Mouse (Mus musculus) limb, embryonic 12.5 days (tissue): ENCODE results near the gene Plekhf1. TPM values are rescaled to one million over a fixed set of nuclear protein-coding genes. Genes with fewer than 3 reads are reported as not detected.
A peak's percentile ranks its signal among the peaks of the same experiment; 100 is the strongest.

ENCODE experiments used
- ATAC-seq: fragments of 200-750 bp; cut with Nextera tagmentation; 2 replicates; pipeline ENCODE4 v1.8.0; 2017; ENCODE audit warnings: low read depth, moderate TSS enrichment; ENCODE audit not compliant: insufficient number of reproducible peaks, insufficient read depth, low FRiP score, low TSS enrichment
- H3K27ac ChIP-seq: fragments of 300-500 bp; sonication (generic); 2 replicates; pipeline ENCODE4 v1.5.1; 2016; ENCODE audit warnings: mild to moderate bottlenecking, moderate library complexity
- H3K27me3 ChIP-seq: fragments of 300-500 bp; sonication (generic); 2 replicates; pipeline ENCODE4 v1.6.1; 2016; ENCODE audit warnings: mild to moderate bottlenecking, moderate library complexity
- H3K36me3 ChIP-seq: fragments of 300-500 bp; sonication (generic); 2 replicates; pipeline ENCODE4 v1.6.1; 2016; ENCODE audit warnings: mild to moderate bottlenecking, moderate library complexity
- H3K4me1 ChIP-seq: fragments of 300-500 bp; sonication (generic); replicated peaks from 2 replicates; pipeline ENCODE4 v1.6.1; 2016
- H3K4me2 ChIP-seq: fragments of 300-500 bp; sonication (generic); 2 replicates; pipeline ENCODE4 v1.6.1; 2016; ENCODE audit warnings: mild to moderate bottlenecking, moderate library complexity
- H3K4me3 ChIP-seq: fragments of 300-500 bp; sonication (generic); replicated peaks from 2 replicates; pipeline ENCODE4 v1.5.1; 2016; ENCODE audit warnings: mild to moderate bottlenecking
- H3K9ac ChIP-seq: fragments of 300-500 bp; sonication (generic); replicated peaks from 2 replicates; pipeline ENCODE4 v1.6.1; 2016; ENCODE audit warnings: mild to moderate bottlenecking, moderate library complexity
- H3K9me3 ChIP-seq: fragments of 300-500 bp; sonication (generic); 2 replicates; pipeline ENCODE4 v1.6.1; 2016; ENCODE audit warnings: mild to moderate bottlenecking, moderate library complexity
- WGBS: fragments of 180-500 bp; shearing (Covaris S2); methylation state at CpG from one replicate; pipeline ENCODE4 v1.1.7; 2016; 5-methylcytosine and 5-hydroxymethylcytosine counted together
- polyA plus RNA-seq: library from polyadenylated mRNA; unstranded; fragments of >200 nt; fragmentation: Nextera tagmentation; extraction: Ambion mirVana; gene quantifications from 2 replicates; pipeline ENCODE4 v1.2.1, GENCODE M21; 2016

Gene Plekhf1
- polyA plus RNA-seq, 1 experiment from 2014 or later = 3.9 TPM

DNA sequence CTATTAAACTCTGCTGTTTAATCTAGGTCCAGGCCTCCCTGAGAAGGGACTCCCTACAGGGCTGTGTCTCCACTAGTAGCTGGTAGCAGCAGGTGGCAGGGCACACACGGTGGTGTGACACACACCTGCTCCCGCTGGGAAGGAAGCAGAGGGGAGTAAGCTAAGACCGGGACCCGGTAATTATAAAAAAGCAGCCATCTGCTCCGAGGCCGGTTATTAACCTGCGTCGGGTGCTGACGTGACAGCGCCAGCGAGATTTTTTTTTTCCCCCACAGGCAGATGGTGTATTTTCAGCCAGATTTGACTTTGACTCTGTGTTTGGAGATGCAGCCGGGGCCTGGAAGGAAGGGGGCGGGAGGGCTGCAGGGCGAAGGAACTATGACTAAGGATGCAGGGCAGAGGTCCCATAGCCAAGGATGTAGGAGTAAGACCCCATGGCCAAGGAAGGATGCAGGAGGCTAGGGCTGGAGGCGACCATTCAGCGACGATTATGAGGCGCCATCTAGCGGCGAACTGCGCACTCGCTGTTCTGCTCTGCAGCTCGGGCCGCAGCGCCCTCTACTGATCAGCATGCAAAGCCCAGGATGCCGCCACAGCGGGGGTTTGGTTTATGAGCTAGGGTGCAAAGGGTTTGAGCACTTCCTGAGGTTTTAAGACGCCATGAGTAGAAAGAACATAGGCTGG, 27.1 kb downstream of the Plekhf1 start:
- no peak overlapping the region for H3K27ac ChIP-seq
- peak overlapping the region; percentile 37; the same call in 1 of the 2 replicates for H3K9ac ChIP-seq
- peak; percentile 68 for ATAC-seq
- peak overlapping the region; percentile 22 for H3K4me3 ChIP-seq
- 2% methylated on average over 28 of the region's 28 CpGs for whole genome bisulfite sequencing
- H3K36me3 ChIP-seq = 0 out of 2 replicates have a peak, but pooled peaks cover 6% of the 10 kb centered on the region
- no peaks in the 10 kb centered on the region for H3K27me3 ChIP-seq
- peaks cover 5% of the 10 kb centered on the region; the same call in 1 of the 2 replicates for H3K4me1 ChIP-seq
- H3K4me2 ChIP-seq = peak overlapping the region; percentile 58
- H3K9me3 ChIP-seq = no peaks in the 10 kb centered on the region

DNA sequence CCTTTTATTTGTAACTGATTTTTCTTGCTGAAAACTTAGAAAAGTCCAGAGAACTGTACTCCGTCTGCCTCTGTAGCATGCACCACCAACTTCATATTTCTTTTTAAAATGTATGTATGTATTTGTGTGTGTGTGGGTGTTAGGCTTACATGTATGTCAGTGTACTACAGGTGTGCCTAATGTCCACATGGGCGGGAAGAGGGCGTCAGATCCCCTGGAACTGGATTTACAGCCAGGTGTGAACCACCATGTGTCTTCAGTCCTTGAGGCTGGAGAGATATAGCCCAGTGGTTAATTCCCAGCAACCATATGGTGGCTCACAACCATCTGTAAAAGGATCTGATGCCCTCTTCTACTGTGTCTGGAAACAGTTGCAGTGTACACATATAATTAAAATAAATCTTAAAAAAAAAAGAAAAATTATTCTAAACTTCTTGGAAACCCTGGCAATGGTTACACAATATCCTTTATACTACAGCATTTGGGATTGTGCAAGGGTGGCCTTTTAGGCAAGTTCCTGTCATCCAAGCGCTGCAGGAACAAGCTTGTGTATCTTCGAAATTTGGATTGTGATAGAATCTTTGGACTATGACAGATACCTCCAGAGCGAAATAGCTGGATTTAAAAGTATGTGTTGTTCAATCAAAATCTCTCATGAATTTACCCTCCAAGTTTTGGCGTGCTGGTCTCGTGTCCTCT, 27.8 kb downstream of the Plekhf1 start:
- no peaks in the 10 kb centered on the region for H3K9me3 ChIP-seq
- peaks cover 8% of the 10 kb centered on the region; the same call in 1 of the 2 replicates for H3K36me3 ChIP-seq
- H3K27ac ChIP-seq = no peak overlapping the region
- H3K4me2 ChIP-seq = peak overlapping the region; percentile 58
- 70% methylated on average over 8 of the region's 8 CpGs for WGBS
- peaks cover 5% of the 10 kb centered on the region; the same call in 1 of the 2 replicates for H3K4me1 ChIP-seq
- no peak overlapping the region for H3K9ac ChIP-seq
- no peak overlapping the region for H3K4me3 ChIP-seq
- ATAC-seq = no peak
- no peaks in the 10 kb centered on the region for H3K27me3 ChIP-seq

DNA sequence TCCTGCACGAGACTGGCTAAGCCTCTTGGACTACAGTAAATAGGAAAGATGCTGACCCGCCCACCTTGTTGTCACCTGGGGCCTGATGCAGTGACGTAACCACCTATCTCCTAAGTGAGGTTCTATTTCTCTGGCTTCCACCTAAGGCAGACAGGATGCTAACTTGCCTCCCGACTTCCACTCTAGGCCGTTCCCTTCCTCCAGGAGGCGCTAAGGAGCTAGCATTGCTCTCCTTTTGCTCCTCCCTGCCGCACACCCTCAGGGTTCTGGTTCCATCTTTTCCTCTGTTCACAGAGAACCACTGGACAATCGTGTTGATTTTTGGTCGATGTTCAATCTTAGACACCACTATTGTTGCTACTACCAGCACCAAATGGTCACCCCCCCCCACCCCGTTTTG, 36.2 kb downstream of the Plekhf1 start:
- no peak for ATAC-seq
- Histone ChIP-seq H3K4me1 (no peaks in the 10 kb centered on the region), H3K36me3 (peaks cover 36% of the 10 kb centered on the region), H3K9ac (no peak overlapping the region), H3K27ac (no peak overlapping the region), H3K9me3 (0 out of 2 replicates have a peak, but pooled peaks cover 3% of the 10 kb centered on the region), H3K4me2 (no peak overlapping the region), H3K27me3 (no peaks in the 10 kb centered on the region), H3K4me3 (no peak overlapping the region)
- 47% methylated on average over 10 of the region's 10 CpGs for WGBS

DNA sequence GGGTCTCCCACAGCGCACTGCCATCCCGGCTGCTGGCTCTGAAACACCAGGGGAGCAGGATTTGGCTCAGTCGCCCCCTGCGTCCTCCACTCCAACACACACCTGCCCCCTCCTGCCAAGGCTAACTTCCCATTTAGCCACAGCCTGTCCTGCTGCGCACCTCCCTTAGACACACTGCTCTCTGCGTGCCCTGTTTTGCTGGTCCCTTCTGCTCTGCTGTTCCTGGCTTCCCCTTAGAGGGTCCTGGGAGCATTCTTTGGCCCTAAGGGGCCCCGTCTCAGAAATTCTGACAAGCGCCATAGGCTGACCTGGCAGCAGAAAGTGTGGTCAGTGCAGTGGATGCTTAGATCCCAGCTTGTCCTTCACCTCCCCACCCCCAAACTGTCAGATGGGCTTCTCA, 36.7 kb downstream of the Plekhf1 start:
- Histone ChIP-seq H3K9me3 (0 out of 2 replicates have a peak, but pooled peaks cover 3% of the 10 kb centered on the region), H3K27ac (no peak overlapping the region), H3K4me2 (no peak overlapping the region), H3K4me3 (no peak overlapping the region), H3K27me3 (no peaks in the 10 kb centered on the region), H3K4me1 (no peaks in the 10 kb centered on the region), H3K36me3 (peaks cover 34% of the 10 kb centered on the region), H3K9ac (no peak overlapping the region)
- 76% methylated on average over 8 of the region's 8 CpGs for WGBS
- no peak for ATAC-seq

DNA sequence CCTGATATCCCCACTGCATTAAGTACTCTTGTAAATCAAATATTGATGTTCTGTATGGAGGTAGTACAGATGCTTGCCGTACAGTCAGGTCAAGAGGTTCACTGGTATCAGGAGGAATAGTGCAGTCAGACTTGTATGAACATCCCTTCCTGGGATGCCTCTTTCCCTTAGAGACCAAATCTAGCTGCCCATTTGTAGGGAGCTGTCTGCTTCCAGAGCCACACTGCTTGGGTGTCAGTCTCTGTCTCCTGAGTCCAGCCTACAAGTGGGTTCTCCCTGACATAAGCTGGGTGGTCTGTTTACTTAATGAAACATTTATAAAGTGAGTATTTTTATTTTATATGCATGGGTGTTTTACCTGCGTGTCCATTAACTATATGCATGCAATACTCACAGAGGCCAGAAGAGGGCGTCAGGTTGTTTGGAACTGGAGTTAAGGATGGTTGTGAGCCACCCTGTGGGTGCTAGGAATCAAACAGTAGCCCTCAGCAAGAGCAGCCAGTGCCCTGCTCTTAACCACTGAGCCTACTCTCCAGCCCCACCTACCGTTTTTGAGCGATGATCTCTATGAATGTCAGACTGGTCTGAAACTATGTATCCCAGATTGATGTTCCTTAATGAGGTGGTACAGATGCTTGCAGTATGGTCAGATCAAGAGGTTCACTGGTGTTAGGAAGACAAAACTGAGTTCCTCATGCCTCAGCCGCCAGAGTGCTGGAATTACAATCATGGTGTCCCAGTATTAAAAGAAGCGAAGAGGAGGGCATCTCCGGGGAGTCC, 37.6 kb downstream of the Plekhf1 start:
- Histone ChIP-seq H3K9ac (no peak overlapping the region), H3K27me3 (no peaks in the 10 kb centered on the region), H3K4me1 (no peaks in the 10 kb centered on the region), H3K27ac (no peak overlapping the region), H3K9me3 (0 out of 2 replicates have a peak, but pooled peaks cover 3% of the 10 kb centered on the region), H3K4me3 (no peak overlapping the region), H3K36me3 (peaks cover 29% of the 10 kb centered on the region), H3K4me2 (no peak overlapping the region)
- ATAC-seq = no peak
- 87% methylated on average over 8 of the region's 8 CpGs for WGBS

DNA sequence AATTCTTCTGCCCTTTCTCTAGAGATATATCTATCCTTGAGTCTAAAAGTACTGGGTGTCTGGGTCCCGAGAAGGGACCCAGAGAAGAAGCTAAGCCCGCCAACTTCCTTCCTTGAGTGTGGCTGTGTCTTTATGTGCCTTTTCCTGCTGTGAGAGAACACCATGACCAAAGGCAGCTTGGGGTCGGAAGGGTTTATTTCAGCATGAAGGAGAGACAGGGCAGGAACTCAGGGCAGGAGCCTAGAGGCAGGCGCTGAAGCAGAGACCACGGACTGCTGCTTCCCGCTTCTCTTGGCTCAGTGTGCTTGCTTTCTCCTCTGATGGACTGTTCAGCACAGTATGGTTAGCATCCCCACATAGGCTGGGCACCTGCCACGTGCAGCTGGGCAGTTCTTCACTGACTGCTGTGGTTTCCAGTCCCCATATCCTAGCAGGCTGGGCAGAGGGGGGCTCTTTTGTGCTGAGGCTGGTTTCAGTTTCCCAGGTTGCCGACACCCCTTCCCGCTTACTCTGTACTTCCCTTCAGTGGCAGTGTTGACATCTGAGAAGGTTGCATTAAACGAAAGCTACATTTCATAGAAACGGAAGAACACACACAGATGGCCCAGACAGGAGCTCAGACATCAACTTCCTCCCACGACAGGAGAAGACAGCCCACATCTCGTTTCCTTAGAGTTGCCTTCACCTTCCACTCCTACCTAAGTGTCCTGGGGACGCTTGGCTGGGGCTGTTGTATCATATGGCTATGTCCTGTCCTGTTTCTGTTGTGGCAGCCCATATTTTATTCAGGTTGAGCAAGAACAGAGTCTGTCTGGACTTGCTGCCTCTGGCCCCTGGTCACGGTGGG, 38.5 kb downstream of the Plekhf1 start:
- H3K27me3 ChIP-seq = no peaks in the 10 kb centered on the region
- H3K9ac ChIP-seq = no peak overlapping the region
- no peak for ATAC-seq
- H3K9me3 ChIP-seq = 0 out of 2 replicates have a peak, but pooled peaks cover 3% of the 10 kb centered on the region
- H3K27ac ChIP-seq = no peak overlapping the region
- no peak overlapping the region for H3K4me2 ChIP-seq
- H3K4me3 ChIP-seq = no peak overlapping the region
- H3K36me3 ChIP-seq = peaks cover 21% of the 10 kb centered on the region
- WGBS = 72% methylated on average over 15 of the region's 15 CpGs
- H3K4me1 ChIP-seq = peaks cover 4% of the 10 kb centered on the region

DNA sequence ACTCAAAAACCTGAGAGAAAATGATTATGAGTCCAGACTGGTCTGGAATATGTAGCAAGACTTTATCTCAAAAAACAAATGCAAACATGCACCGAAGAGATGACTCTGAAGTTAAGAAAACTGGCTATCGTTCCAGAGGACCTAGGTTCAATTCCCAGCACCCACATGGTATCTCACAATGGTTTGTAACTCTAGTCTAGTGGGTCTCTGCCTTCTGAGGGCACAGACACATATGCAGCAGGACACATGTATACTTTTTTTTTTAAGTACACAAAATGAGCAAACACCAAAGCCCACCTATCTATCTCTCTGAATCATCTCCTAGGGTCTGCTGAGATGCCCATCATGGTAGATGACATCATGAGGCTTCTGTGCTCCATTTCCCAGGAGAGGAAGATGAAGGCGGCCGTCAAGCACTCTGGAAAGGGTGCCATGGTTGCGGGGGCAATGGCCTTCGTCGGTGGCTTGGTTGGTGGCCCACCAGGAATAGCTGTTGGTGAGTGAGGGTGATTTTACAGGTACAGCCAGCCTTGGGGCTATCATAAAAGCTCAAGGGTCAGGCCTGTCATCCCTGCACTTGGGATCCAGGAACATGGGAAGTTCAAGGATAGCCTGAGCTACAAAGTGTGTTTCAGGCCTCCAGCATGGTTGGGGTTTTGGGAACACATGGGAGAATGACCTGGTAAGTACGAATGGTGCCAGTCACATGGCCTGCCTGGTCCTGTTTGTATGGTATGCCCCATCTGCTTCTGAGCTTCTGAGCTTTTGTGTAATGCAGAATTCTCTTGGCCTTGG, 39.3 kb downstream of the Plekhf1 start:
- no peak for ATAC-seq
- 92% methylated on average over 8 of the region's 8 CpGs for WGBS
- peaks cover 7% of the 10 kb centered on the region for H3K4me1 ChIP-seq

DNA sequence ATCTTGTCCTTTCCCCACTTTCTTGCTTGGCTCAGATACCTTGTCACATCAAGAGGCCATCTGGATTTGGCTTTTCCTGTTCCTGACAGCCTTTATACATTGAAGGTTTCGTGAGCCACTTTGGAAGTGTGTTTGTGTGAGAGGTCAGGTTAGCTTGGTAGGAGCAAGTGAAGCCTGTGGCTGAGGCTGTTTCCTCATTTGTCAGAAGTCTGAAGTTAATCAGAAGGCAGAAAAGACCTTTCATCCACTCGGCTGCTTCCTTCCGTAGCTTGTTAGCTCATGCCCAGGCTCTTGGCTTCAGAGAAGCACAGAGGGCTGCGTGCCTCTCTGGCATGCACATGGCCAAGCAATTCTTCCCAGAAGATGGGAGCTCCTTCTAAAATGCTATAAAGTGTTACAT, 40.0 kb downstream of the Plekhf1 start:
- WGBS = 67% methylated on average over 4 of the region's 4 CpGs
- Histone ChIP-seq H3K4me1 (peaks cover 14% of the 10 kb centered on the region), H3K4me2 (no peak overlapping the region), H3K9ac (no peak overlapping the region), H3K27ac (no peak overlapping the region), H3K36me3 (peaks cover 21% of the 10 kb centered on the region), H3K4me3 (no peak overlapping the region), H3K9me3 (0 out of 2 replicates have a peak, but pooled peaks cover 3% of the 10 kb centered on the region), H3K27me3 (no peaks in the 10 kb centered on the region)
- no peak for ATAC-seq

More for the DNA sequence above, 39.3 kb downstream of the Plekhf1 start:
- no peak overlapping the region for H3K4me2 ChIP-seq
- H3K27me3 ChIP-seq = no peaks in the 10 kb centered on the region
- 0 out of 2 replicates have a peak, but pooled peaks cover 3% of the 10 kb centered on the region for H3K9me3 ChIP-seq
- H3K4me3 ChIP-seq = no peak overlapping the region
- H3K27ac ChIP-seq = no peak overlapping the region
- no peak overlapping the region for H3K9ac ChIP-seq
- H3K36me3 ChIP-seq = peaks cover 21% of the 10 kb centered on the region

DNA sequence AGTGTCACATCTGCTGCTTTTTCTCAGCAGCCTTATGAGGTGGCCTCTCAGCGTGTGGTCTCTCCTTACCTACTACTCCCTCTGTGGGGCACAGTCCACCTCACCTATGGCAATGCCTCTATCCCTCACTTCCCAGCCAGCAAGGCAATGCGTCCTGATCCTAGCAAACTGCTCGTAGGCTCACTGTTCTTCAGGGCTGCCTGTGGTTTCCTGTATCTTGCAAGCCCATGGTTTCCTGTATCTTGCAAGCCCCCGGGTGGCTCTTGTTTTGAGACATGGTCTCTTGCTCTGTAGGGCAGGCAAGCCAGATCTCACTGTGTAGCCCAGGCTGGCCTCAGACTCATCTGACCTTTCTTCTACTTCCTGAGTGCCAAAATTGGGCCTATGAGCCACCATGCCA, 41.0 kb downstream of the Plekhf1 start:
- Histone ChIP-seq H3K9ac (no peak overlapping the region), H3K27ac (no peak overlapping the region), H3K4me2 (no peak overlapping the region), H3K9me3 (0 out of 2 replicates have a peak, but pooled peaks cover 3% of the 10 kb centered on the region), H3K4me1 (peaks cover 15% of the 10 kb centered on the region), H3K27me3 (no peaks in the 10 kb centered on the region), H3K36me3 (peaks cover 21% of the 10 kb centered on the region), H3K4me3 (no peak overlapping the region)
- ATAC-seq = no peak
- WGBS = 70% methylated on average over 4 of the region's 4 CpGs

DNA sequence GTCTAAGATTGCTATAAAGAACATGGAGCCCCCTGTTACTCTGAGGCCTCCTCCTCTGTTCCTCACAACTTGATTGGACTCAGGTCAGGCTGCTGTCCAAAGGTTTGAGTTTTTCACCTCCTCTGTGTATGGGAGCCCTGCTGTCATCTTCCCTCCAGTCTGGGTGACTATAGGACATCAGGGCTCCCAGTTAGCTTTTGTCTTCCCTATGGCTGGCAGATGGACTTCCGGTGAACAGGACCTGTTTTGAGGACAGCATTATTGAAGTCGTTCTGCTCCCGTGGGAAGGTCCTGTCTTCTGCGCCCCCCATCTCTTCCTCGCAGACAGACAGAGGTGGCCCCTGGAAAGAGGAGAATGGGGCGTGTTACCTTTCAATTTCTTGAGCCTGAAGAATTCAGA, 43.0 kb downstream of the Plekhf1 start:
- peaks cover 15% of the 10 kb centered on the region for H3K4me1 ChIP-seq
- ATAC-seq = no peak
- peaks cover 11% of the 10 kb centered on the region for H3K36me3 ChIP-seq
- 87% methylated on average over 6 of the region's 6 CpGs for WGBS
- H3K4me3 ChIP-seq = no peak overlapping the region
- H3K27ac ChIP-seq = no peak overlapping the region
- no peaks in the 10 kb centered on the region for H3K27me3 ChIP-seq
- no peak overlapping the region for H3K4me2 ChIP-seq
- no peaks in the 10 kb centered on the region for H3K9me3 ChIP-seq
- no peak overlapping the region for H3K9ac ChIP-seq
